Mouse (Mus musculus) small intestine, adult 2 months (tissue): ENCODE measurements at regions not wholly inside any gene's neighbourhood (a gene's known extent, or its start where the extent isn't known, plus 50 kb on each side); places are given as distances from the start of the nearest gene placed in this dataset.

Source experiments
- CTCF ChIP-seq: fragments of 200-500 bp; IDR thresholded peaks from 2 replicates; pipeline ENCODE4 v1.5.1; 2012; ENCODE audit warnings: low read depth, mild to moderate bottlenecking, control low read depth, inconsistent platforms, low read length, moderate library complexity, mixed read lengths; ENCODE audit not compliant: insufficient replicate concordance, insufficient read length; ENCODE audit errors: extremely low read depth
- POLR2A ChIP-seq: fragments of 200-500 bp; IDR thresholded peaks from 2 replicates; pipeline ENCODE4 v1.6.1; 2012; ENCODE audit warnings: low read depth, mild to moderate bottlenecking, control low read depth, inconsistent platforms, low read length, moderate library complexity

DNA sequence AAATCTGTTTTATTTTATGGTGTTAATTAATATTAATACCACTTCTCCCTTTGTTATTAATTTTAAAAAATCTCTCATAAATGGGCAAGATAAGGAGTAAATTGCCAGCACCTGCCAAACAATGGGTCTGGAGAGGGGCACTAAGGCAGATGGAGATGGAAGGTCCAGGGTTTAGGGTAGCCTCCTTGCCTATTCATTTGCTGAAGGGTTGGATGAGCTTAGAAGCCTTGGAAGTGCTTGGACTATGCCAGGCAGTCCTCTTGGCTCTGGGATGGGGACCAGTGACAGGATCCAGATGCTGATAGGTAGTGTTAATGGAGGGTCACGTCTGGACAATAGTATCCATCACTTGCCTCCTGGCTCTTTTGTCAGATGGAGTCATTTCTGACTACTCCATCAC lies 82.7 kb downstream of the Nr2f2 start:
- TF ChIP-seq POLR2A (no peak), CTCF (no peak)
